8 mouse cellular contexts compared by ENCODE assay signal in genomic region chr1:191224981-191225703, GRCm38 (mm10). TPM values are rescaled to one million over a fixed set of nuclear protein-coding genes. Genes with fewer than 3 reads are reported as not detected.
DNase-seq lines count a peak whose midpoint lies in the region; ATAC-seq and TF ChIP-seq lines count a peak whose summit lies in the region.

No protein-coding gene starts in this region.

- no peaks in the 10 kb centered on the region for H3K4me1 ChIP-seq in ES-Bruce4 (ENCODE audit: control insufficient read depth, insufficient read depth, low read length)
- H3K4me1 ChIP-seq in embryonic facial prominence, embryonic 15.5 days: peaks cover 13% of the 10 kb centered on the region
- peaks cover 15% of the 10 kb centered on the region; the same call in 1 of the 2 replicates for H3K4me1 ChIP-seq in intestine, embryonic 14.5 days (replicated peaks; ENCODE audit: control insufficient read depth, insufficient read depth, low read length)
- peaks cover 19% of the 10 kb centered on the region for H3K4me1 ChIP-seq in midbrain, embryonic 13.5 days (replicated peaks)

- H3K27ac ChIP-seq in gastrocnemius, adult 2 months: peak overlapping the region; percentile 99
- H3K27ac ChIP-seq in ES-Bruce4 (ENCODE audit: insufficient read depth, low read length): no peak overlapping the region
- H3K27ac ChIP-seq in embryonic facial prominence, embryonic 15.5 days (replicated peaks): peak overlapping the region; percentile 51
- H3K27ac ChIP-seq in intestine, embryonic 14.5 days (ENCODE audit: low read depth): peak overlapping the region; percentile 70; the same call in 1 of the 2 replicates
- H3K27ac ChIP-seq in midbrain, embryonic 13.5 days: no peak overlapping the region

- DNase-seq in gastrocnemius, adult 2 months: peak; percentile 37
- no peak for DNase-seq in gastrocnemius, postnatal 14 days
- no peak for DNase-seq in intestine, embryonic 14.5 days (ENCODE audit: low spot score)
- DNase-seq in right cerebral cortex, postnatal 10 days (ENCODE audit: low spot score in 2 of 2): no peak
- DNase-seq in frontal cortex, postnatal 36 days (ENCODE audit: low spot score in 2 of 2): no peak

- peak overlapping the region; percentile 37; the same call in 1 of the 2 replicates for H3K9ac ChIP-seq in ES-Bruce4 (ENCODE audit: low read depth, poor library complexity, severe bottlenecking)
- peak overlapping the region; percentile 84; the same call in 1 of the 2 replicates for H3K9ac ChIP-seq in embryonic facial prominence, embryonic 15.5 days
- peak overlapping the region; percentile 79 for H3K9ac ChIP-seq in intestine, embryonic 14.5 days (ENCODE audit: low read length)
- peak overlapping the region; percentile 76 for H3K9ac ChIP-seq in midbrain, embryonic 13.5 days (replicated peaks)

- intact Hi-C loops in gastrocnemius, adult 2 months (cut with DNase I): loop anchor here (1.0 kb wide), 2 partner anchors 29 to 42 kb away; no protein-coding TSS in a partner anchor
- intact Hi-C loops in gastrocnemius, postnatal 14 days (cut with DNase I; ENCODE audit: low total_unique reads): no loop called here

- H3K4me3 ChIP-seq in gastrocnemius, adult 2 months: peak overlapping the region; percentile 89
- peak overlapping the region; percentile 75 for H3K4me3 ChIP-seq in ES-Bruce4 (ENCODE audit: low read depth, low read length)
- peak overlapping the region; percentile 73 for H3K4me3 ChIP-seq in embryonic facial prominence, embryonic 15.5 days (replicated peaks)
- H3K4me3 ChIP-seq in intestine, embryonic 14.5 days (ENCODE audit: low read depth, low read length): peak overlapping the region; percentile 94
- peak overlapping the region; percentile 63 for H3K4me3 ChIP-seq in midbrain, embryonic 13.5 days (replicated peaks)

- ATAC-seq in embryonic facial prominence, embryonic 15.5 days (ENCODE audit: insufficient number of reproducible peaks, low FRiP score, low TSS enrichment, low read depth): no peak
- no peak; the same call in 1 of the 2 replicates for ATAC-seq in intestine, embryonic 14.5 days (replicated peaks; ENCODE audit: low FRiP score, low TSS enrichment, low read depth)
- ATAC-seq in midbrain, embryonic 13.5 days: no peak

- H3K9me3 ChIP-seq in ES-Bruce4 (replicated peaks; ENCODE audit: control insufficient read depth, insufficient read depth, low read length, poor library complexity, severe bottlenecking): no peaks in the 10 kb centered on the region
- H3K9me3 ChIP-seq in embryonic facial prominence, embryonic 15.5 days (replicated peaks): no peaks in the 10 kb centered on the region
- no peaks in the 10 kb centered on the region for H3K9me3 ChIP-seq in intestine, embryonic 14.5 days (ENCODE audit: control insufficient read depth, low read length)
- no peaks in the 10 kb centered on the region for H3K9me3 ChIP-seq in midbrain, embryonic 13.5 days

- peak; percentile 20; the same call in 1 of the 2 replicates for TF ChIP-seq CTCF in gastrocnemius, adult 2 months (IDR thresholded peaks at IDR 0.05)
- no peak for TF ChIP-seq CTCF in ES-Bruce4 (IDR thresholded peaks at IDR 0.05; ENCODE audit: low read depth, low read length)

- no peak for TF ChIP-seq EP300 in ES-Bruce4 (IDR thresholded peaks at IDR 0.05; ENCODE audit: insufficient read depth, low read depth, low read length)

- H3K27me3 ChIP-seq in ES-Bruce4 (ENCODE audit: control insufficient read depth, insufficient read depth, low read length, poor library complexity, severe bottlenecking): no peaks in the 10 kb centered on the region
- H3K27me3 ChIP-seq in embryonic facial prominence, embryonic 15.5 days: no peaks in the 10 kb centered on the region
- H3K27me3 ChIP-seq in intestine, embryonic 14.5 days (replicated peaks; ENCODE audit: control insufficient read depth, insufficient read depth, low read length): no peaks in the 10 kb centered on the region
- H3K27me3 ChIP-seq in midbrain, embryonic 13.5 days: no peaks in the 10 kb centered on the region

- 45% methylated on average over 9 of the region's 9 CpGs for WGBS in embryonic facial prominence, embryonic 15.5 days
- WGBS in intestine, embryonic 14.5 days: 36% methylated on average over 9 of the region's 9 CpGs
- WGBS in midbrain, embryonic 13.5 days: 55% methylated on average over 9 of the region's 9 CpGs

- H3K4me2 ChIP-seq in embryonic facial prominence, embryonic 15.5 days (replicated peaks): peak overlapping the region; percentile 87
- H3K4me2 ChIP-seq in intestine, embryonic 14.5 days (ENCODE audit: low read length): peak overlapping the region; percentile 99
- peak overlapping the region; percentile 96 for H3K4me2 ChIP-seq in midbrain, embryonic 13.5 days (replicated peaks)

- H3K36me3 ChIP-seq in ES-Bruce4 (ENCODE audit: control insufficient read depth, insufficient read depth, low read length, poor library complexity, severe bottlenecking): no peaks in the 10 kb centered on the region
- H3K36me3 ChIP-seq in embryonic facial prominence, embryonic 15.5 days: no peaks in the 10 kb centered on the region
- no peaks in the 10 kb centered on the region for H3K36me3 ChIP-seq in intestine, embryonic 14.5 days (ENCODE audit: control insufficient read depth, insufficient read depth, low read length)
- no peaks in the 10 kb centered on the region for H3K36me3 ChIP-seq in midbrain, embryonic 13.5 days

- no peak for TF ChIP-seq POLR2A in ES-Bruce4 (IDR thresholded peaks at IDR 0.05; ENCODE audit: insufficient read depth, low read length)

RNA-seq across cellular contexts. Expression of gene Atf3, which starts 7.3 kb away (rescaled TPM):
- total RNA-seq in gastrocnemius, adult 2 months (2021): 1 to 10 TPM; 2.7 to 7.2 TPM
- total RNA-seq in gastrocnemius, postnatal 14 days (2021): 10 to 100 TPM in 1 of 2 experiments, 1 to 10 TPM in 1; 4.2 to 12.3 TPM
- 4.4 and 7.2 TPM in 2 replicates for polyA plus RNA-seq in ES-Bruce4 (2011; ENCODE audit: insufficient read depth, insufficient read length, low read depth, missing spikeins)
- polyA plus RNA-seq in embryonic facial prominence, embryonic 15.5 days (2015; fragmentation: Nextera tagmentation; extraction: Ambion mirVana): 5.2 and 5.8 TPM in 2 replicates
- 4.4 and 4.9 TPM in 2 replicates for polyA plus RNA-seq in intestine, embryonic 14.5 days (2014; fragmentation: Nextera tagmentation; extraction: Ambion mirVana)
- polyA plus RNA-seq in midbrain, embryonic 13.5 days (2015; fragmentation: Nextera tagmentation; extraction: Ambion mirVana): 0.83 and 1.2 TPM in 2 replicates

Comparison
In these comparisons a context has a peak if more than half of its experiments do, and no peak if none do; other contexts are left out.
1. H3K27ac ChIP-seq: peak in gastrocnemius, adult 2 months (single experiment), embryonic facial prominence, embryonic 15.5 days (single experiment) and intestine, embryonic 14.5 days (single experiment); none in ES-Bruce4 (single experiment) and midbrain, embryonic 13.5 days (single experiment).
2. Peak in every context shown above with its lines, with median percentiles within 50 percentile points of each other: H3K4me3 ChIP-seq, H3K9ac ChIP-seq and H3K4me2 ChIP-seq.